Mouse (Mus musculus) spleen, adult 2 months (tissue): ENCODE measurements around the gene Npdc1.
A peak's percentile ranks its signal among the peaks of the same experiment; 100 is the strongest.

Source experiments
- CTCF ChIP-seq: fragments of 200-500 bp; IDR thresholded peaks from 2 replicates; pipeline ENCODE4 v1.5.1; 2011; ENCODE audit warnings: mild to moderate bottlenecking, inconsistent platforms; ENCODE audit not compliant: insufficient read depth, insufficient read length, insufficient replicate concordance; ENCODE audit errors: extremely low read depth
- POLR2A ChIP-seq: fragments of 200-500 bp; IDR thresholded peaks from 2 replicates; pipeline ENCODE4 v1.6.1; 2011; ENCODE audit warnings: low read depth, low read length, inconsistent platforms

DNA sequence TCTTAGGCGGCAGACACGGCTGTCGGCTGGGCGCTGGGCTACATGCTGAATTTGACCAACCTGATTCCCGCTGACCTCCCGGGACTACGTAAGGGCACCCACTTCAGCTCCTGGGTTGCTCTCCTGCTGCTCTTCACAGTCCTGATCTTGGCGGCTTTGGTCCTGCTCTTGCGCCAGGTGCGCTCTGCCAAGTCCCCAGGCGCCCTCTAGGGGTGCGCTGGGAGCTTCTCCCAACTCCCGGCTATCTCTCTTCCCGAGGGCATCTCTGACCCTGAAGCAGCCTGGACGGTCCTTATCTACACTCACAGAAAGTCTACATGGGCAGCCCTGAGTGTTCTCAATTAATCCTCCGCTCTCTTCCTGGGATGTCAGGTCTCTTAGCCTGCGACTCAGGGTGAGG, 1.6 kb downstream of the Npdc1 start:
- TF ChIP-seq CTCF (peak; percentile 48; the same call in 1 of the 2 replicates), POLR2A (no peak)
